Mouse (Mus musculus): ENCODE measurements around the gene Trim56. TPM values are rescaled to one million over a fixed set of nuclear protein-coding genes. Genes with fewer than 3 reads are reported as not detected.

The Trim56 gene
- total and polyA plus RNA-seq, 2 experiments from 2014 or later: 1.2 to 3.7 TPM

DNA sequence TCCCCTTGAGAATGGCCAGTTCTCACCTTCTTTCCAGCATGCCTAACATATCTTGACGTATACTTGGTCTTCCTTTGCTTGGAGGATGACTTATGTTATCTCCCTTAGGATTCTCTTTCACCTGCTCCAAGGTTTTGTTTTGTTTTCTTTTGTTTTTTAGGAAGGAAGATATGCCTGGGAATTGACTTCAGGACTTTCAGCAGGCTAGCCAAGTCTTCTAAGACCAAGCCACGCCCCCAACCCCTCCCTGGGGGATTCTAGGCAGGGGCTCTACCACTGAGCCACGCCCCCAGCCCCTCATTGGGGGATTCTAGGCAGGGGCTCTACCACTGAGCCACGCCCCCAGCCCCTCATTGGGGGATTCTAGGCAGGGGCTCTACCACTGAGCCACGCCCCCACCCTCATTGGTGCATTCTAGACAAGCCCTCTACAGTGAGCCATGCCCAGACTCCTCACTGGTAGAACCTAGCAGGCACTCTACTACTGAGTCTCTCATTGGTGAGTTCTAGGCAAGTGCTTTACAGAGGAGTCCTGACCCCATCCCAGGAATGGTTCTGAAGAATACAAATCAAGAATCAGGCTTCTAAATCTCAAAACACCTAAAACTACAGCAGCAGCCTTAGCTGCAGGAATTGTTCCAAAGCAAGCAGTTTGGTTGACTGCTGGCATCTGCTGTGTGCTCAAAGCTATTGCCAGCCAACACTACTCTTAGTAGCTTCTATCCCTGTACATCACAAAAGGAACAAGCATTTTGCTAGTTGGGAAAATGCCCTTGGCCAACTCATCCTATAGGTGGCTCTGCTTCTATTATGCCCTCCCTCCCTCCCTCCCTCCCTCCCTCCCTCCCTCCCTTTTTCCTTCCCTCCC lies 4.2 kb downstream of the Trim56 start:
- Histone ChIP-seq H3K4me2 (ENCODE audit: low read depth, low read length, poor library complexity, severe bottlenecking) (no peak overlapping the region), H3K9me3 (ENCODE audit: low read length) (no peaks in the 10 kb centered on the region), H3K9ac (replicated peaks; ENCODE audit: low read length, poor library complexity, severe bottlenecking) (no peak overlapping the region), H3K27ac (ENCODE audit: low read depth, low read length) (no peak overlapping the region), H3K4me3 (ENCODE audit: low read depth, low read length) (no peak overlapping the region), H3K4me1 (ENCODE audit: insufficient read depth, low read length) (0 out of 2 replicates have a peak, but pooled peaks cover 4% of the 10 kb centered on the region), H3K36me3 (ENCODE audit: insufficient read depth, low read length) (no peaks in the 10 kb centered on the region), H3K27me3 (ENCODE audit: insufficient read depth, low read length) (no peaks in the 10 kb centered on the region)
- 90% methylated on average over 4 of the region's 5 CpGs for WGBS
- DNase-seq (ENCODE audit: low spot score): no peak
- no peak for TF ChIP-seq CTCF (IDR thresholded peaks at IDR 0.05)
- ATAC-seq (ENCODE audit: low FRiP score): no peak

DNA sequence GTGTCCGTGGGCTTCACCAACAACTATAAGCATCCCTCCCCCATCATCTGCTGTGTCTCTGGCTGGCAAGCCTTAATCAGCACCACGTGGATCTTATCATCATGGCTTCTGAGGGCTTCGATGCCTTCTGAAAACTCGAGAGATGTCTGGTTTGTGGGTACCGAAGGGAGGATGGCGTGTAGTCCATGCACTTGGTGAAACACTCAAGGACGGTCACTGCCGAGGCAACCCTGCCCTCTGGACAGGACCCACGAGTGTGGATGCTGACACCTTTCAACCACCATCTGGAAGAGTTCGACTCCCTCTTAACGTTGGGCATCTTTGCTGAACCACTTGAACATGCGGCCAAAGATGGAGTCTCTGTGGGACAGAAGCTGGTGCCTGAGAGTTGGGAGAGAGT lies 5.1 kb downstream of the Trim56 start:
- Histone ChIP-seq H3K27me3 (ENCODE audit: insufficient read depth, low read length) (no peaks in the 10 kb centered on the region), H3K4me3 (ENCODE audit: low read depth, low read length) (no peak overlapping the region), H3K4me2 (ENCODE audit: low read depth, low read length, poor library complexity, severe bottlenecking) (no peak overlapping the region), H3K9me3 (ENCODE audit: low read length) (no peaks in the 10 kb centered on the region), H3K27ac (ENCODE audit: low read depth, low read length) (no peak overlapping the region), H3K36me3 (ENCODE audit: insufficient read depth, low read length) (no peaks in the 10 kb centered on the region), H3K9ac (replicated peaks; ENCODE audit: low read length, poor library complexity, severe bottlenecking) (no peak overlapping the region), H3K4me1 (ENCODE audit: insufficient read depth, low read length) (no peaks in the 10 kb centered on the region)
- ATAC-seq (ENCODE audit: low FRiP score) (no peak), DNase-seq (ENCODE audit: low spot score) (no peak)
- 91% methylated on average over 12 of the region's 12 CpGs for WGBS
- TF ChIP-seq CTCF (IDR thresholded peaks at IDR 0.05): no peak

DNA sequence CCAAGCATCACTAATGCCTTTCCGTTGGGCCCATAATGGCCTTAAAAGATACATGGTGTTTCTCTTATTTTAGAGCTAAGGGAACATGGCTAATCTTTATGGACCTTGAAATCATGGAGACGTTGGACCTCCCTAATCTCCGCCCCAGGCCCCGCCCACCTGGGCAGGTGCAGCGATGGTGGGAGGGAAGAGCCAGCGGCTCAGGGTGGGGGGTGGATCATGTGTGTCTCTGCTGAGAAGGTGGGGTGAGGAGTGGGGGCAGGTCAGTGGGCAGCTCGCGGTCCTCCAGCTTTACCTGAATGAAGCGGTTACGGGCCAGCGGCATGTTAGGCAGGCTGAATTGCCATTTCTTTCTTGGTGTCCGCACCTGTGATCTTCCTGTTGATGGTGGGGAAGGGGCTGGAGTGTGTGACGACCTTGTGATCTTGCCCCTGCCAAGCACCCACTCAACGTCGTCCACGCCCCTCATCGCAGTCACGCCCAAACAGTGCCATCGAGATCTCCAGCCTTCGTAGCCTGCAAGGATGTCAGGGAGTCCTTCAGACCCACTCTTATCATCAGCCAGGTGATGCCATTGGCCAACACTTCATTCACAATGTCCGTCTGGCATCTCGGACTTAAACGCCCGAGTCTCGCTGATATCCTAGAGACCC lies 5.9 kb downstream of the Trim56 start:
- H3K9me3 ChIP-seq (ENCODE audit: low read length): no peaks in the 10 kb centered on the region
- DNase-seq (ENCODE audit: low spot score): no peak
- H3K36me3 ChIP-seq (ENCODE audit: insufficient read depth, low read length): no peaks in the 10 kb centered on the region
- H3K9ac ChIP-seq (replicated peaks; ENCODE audit: low read length, poor library complexity, severe bottlenecking): no peak overlapping the region
- ATAC-seq (ENCODE audit: low FRiP score): no peak
- no peaks in the 10 kb centered on the region for H3K27me3 ChIP-seq (ENCODE audit: insufficient read depth, low read length)
- no peaks in the 10 kb centered on the region for H3K4me1 ChIP-seq (ENCODE audit: insufficient read depth, low read length)
- no peak overlapping the region for H3K4me2 ChIP-seq (ENCODE audit: low read depth, low read length, poor library complexity, severe bottlenecking)
- TF ChIP-seq CTCF (IDR thresholded peaks at IDR 0.05): no peak
- no peak overlapping the region for H3K4me3 ChIP-seq (ENCODE audit: low read depth, low read length)
- WGBS: 64% methylated on average over 25 of the region's 25 CpGs
- H3K27ac ChIP-seq (ENCODE audit: low read depth, low read length): no peak overlapping the region

DNA sequence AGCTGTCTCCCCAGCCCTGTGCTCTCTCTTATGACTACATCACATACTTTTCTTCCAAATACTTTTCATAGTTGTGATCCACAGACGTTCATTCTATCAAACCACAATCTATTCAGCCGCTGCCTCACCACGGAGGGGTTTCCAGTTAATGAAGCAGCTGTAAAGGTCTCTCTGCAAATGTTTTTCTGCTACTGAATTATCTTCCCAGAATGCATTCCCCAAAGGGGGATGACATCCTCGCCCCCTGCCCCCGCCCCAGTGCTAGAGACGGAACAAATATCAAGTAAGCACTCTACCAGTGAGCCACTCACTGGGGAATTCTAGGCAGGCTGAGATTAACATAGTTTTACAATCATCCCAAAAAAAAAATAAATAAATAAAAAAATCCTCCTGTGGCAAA lies 7.9 kb downstream of the Trim56 start:
- no peak for TF ChIP-seq CTCF (IDR thresholded peaks at IDR 0.05)
- Histone ChIP-seq H3K4me3 (ENCODE audit: low read depth, low read length) (no peak overlapping the region), H3K4me1 (ENCODE audit: insufficient read depth, low read length) (no peaks in the 10 kb centered on the region), H3K9ac (replicated peaks; ENCODE audit: low read length, poor library complexity, severe bottlenecking) (no peak overlapping the region), H3K36me3 (ENCODE audit: insufficient read depth, low read length) (no peaks in the 10 kb centered on the region), H3K4me2 (ENCODE audit: low read depth, low read length, poor library complexity, severe bottlenecking) (no peak overlapping the region), H3K27me3 (ENCODE audit: insufficient read depth, low read length) (no peaks in the 10 kb centered on the region), H3K27ac (ENCODE audit: low read depth, low read length) (no peak overlapping the region), H3K9me3 (ENCODE audit: low read length) (no peaks in the 10 kb centered on the region)
- ATAC-seq (ENCODE audit: low FRiP score) (no peak), DNase-seq (ENCODE audit: low spot score) (no peak)
- 60% methylated on average over 6 of the region's 6 CpGs for WGBS

DNA sequence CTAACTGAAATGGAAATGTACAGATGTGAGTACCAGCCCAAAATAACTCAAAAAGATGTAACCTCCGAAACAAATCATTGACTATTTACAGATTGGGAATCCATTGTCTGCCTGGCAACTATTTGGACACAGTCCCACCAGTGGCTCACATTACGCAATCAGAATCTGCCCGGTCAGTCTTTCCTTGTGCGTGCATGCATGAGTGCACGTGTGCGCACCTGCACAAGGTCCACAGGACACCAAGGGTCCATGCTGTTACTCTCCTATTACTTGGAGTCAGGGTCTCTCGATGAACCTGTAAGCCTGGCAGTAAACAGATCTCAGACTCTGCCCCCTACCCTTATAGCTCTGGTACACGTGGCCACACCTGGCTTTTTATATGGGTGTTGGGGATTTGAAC lies 8.3 kb downstream of the Trim56 start:
- TF ChIP-seq CTCF (IDR thresholded peaks at IDR 0.05): no peak
- Histone ChIP-seq H3K4me1 (ENCODE audit: insufficient read depth, low read length) (no peaks in the 10 kb centered on the region; the same call in 1 of the 2 replicates), H3K27me3 (ENCODE audit: insufficient read depth, low read length) (no peaks in the 10 kb centered on the region), H3K9me3 (ENCODE audit: low read length) (no peaks in the 10 kb centered on the region), H3K27ac (ENCODE audit: low read depth, low read length) (no peak overlapping the region), H3K4me2 (ENCODE audit: low read depth, low read length, poor library complexity, severe bottlenecking) (no peak overlapping the region), H3K4me3 (ENCODE audit: low read depth, low read length) (no peak overlapping the region), H3K36me3 (ENCODE audit: insufficient read depth, low read length) (no peaks in the 10 kb centered on the region), H3K9ac (replicated peaks; ENCODE audit: low read length, poor library complexity, severe bottlenecking) (no peak overlapping the region)
- WGBS: 81% methylated on average over 8 of the region's 8 CpGs
- DNase-seq (ENCODE audit: low spot score) (no peak), ATAC-seq (ENCODE audit: low FRiP score) (no peak)

DNA sequence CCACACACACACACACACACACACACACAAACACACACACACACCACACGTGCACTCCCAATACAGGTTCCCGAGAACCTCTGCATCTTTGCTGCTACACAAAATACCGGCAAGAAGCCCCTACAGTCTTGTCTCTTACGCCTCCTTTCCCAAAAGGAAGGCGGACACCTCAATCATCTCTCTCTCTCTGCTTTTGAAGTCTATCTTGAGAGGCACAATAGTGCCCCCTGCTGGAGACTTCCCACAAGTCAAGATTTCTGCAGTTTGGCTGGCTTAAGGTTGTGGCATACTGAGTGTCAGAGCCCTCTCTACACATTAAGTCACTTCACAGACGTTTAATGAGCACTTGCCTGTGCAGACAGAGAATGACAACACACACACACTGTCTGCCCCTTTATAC lies 9.0 kb downstream of the Trim56 start:
- H3K36me3 ChIP-seq (ENCODE audit: insufficient read depth, low read length): no peaks in the 10 kb centered on the region
- no peak overlapping the region; the same call in 1 of the 2 replicates for H3K4me3 ChIP-seq (ENCODE audit: low read depth, low read length)
- peak; percentile 96 for TF ChIP-seq CTCF (IDR thresholded peaks at IDR 0.05)
- ATAC-seq (ENCODE audit: low FRiP score) (no peak), DNase-seq (ENCODE audit: low spot score) (peak; percentile 91)
- no peaks in the 10 kb centered on the region for H3K27me3 ChIP-seq (ENCODE audit: insufficient read depth, low read length)
- peak overlapping the region; percentile 30 for H3K4me2 ChIP-seq (ENCODE audit: low read depth, low read length, poor library complexity, severe bottlenecking)
- no peaks in the 10 kb centered on the region for H3K9me3 ChIP-seq (ENCODE audit: low read length)
- 4% methylated on average over 6 of the region's 6 CpGs for WGBS
- H3K9ac ChIP-seq (replicated peaks; ENCODE audit: low read length, poor library complexity, severe bottlenecking): no peak overlapping the region
- H3K27ac ChIP-seq (ENCODE audit: low read depth, low read length): no peak overlapping the region
- no peaks in the 10 kb centered on the region; the same call in 1 of the 2 replicates for H3K4me1 ChIP-seq (ENCODE audit: insufficient read depth, low read length)
